In the genomic region with DNA sequence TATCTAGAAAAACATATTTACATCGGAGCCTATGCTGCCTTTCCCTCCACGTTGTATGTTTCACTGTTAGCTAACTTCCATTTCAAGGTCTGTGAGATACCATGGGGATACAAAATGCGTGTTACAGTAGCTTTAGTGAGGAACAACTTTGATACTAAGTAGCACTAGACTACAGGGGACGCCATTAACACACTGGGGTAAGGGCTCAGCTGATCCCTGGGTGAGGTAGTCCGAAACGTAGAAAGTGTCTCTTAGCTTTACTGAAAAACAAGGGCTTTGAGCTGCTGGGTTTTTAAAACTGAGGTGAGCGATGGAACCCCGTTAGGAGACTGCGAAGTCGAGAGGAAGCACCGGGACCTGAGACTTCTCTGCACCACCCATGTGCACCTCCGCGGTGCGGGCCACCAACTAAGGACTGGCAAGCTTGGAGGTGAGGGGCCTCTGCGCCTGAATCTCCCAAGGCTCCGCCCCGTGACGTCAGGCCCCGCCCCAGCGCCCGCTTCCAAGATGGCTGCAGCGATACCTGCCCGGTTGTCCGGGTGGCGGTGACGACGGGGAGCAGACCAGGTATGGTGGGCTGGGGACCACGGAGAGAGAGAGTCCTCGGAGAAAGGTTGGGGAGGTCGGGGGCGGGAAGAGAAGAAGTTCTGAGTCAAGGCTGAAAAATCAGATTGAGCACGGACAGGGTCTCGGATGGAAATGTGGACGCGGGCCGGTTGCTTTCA, we compare ENCODE assay signal across 8 mouse cellular contexts. TPM values are rescaled to one million over a fixed set of nuclear protein-coding genes. Genes with fewer than 3 reads are reported as not detected.
DNase-seq lines count a peak whose midpoint lies in the region; ATAC-seq and TF ChIP-seq lines count a peak whose summit lies in the region.

A gene (plus strand): TSS at position 481 of the 725 bp plus-strand sequence.

- no peaks in the 10 kb centered on the region for H3K9me3 ChIP-seq in embryonic facial prominence, embryonic 13.5 days
- H3K9me3 ChIP-seq in limb, embryonic 11.5 days (ENCODE audit: control insufficient read depth, low read length) = no peaks in the 10 kb centered on the region
- no peaks in the 10 kb centered on the region for H3K9me3 ChIP-seq in midbrain, embryonic 13.5 days

- TF ChIP-seq CTCF in heart, adult 2 months (IDR thresholded peaks at IDR 0.05) = no peak
- no peak for TF ChIP-seq CTCF in kidney, adult 2 months (conservative IDR thresholded peaks at IDR 0.05; ENCODE audit: insufficient read depth, insufficient read length, low read depth, low read length)
- no peak for TF ChIP-seq CTCF in small intestine, adult 2 months (IDR thresholded peaks at IDR 0.05; ENCODE audit: extremely low read depth, insufficient read length, insufficient replicate concordance, low read depth, low read length)

- peak within 1 kb of the TSS; percentile 95 for H3K4me2 ChIP-seq in embryonic facial prominence, embryonic 13.5 days
- peak within 1 kb of the TSS; percentile 91 for H3K4me2 ChIP-seq in limb, embryonic 11.5 days (ENCODE audit: low read depth, severe bottlenecking)
- H3K4me2 ChIP-seq in midbrain, embryonic 13.5 days (replicated peaks) = peak within 1 kb of the TSS; percentile 96

- 0 out of 2 replicates have a peak, but pooled peaks have one; percentile 49 for TF ChIP-seq EP300 in heart, adult 2 months (IDR thresholded peaks at IDR 0.05; ENCODE audit: insufficient read depth, low read depth, low read length)

- peaks cover 20% of the 10 kb centered on the region for H3K4me1 ChIP-seq in embryonic facial prominence, embryonic 13.5 days
- peaks cover 4% of the 10 kb centered on the region; the same call in 1 of the 2 replicates for H3K4me1 ChIP-seq in heart, adult 2 months (ENCODE audit: control insufficient read depth, insufficient read depth, low read length)
- H3K4me1 ChIP-seq in kidney, adult 2 months (ENCODE audit: control insufficient read depth, insufficient read depth, low read length) = peaks cover 13% of the 10 kb centered on the region; the same call in 1 of the 2 replicates
- H3K4me1 ChIP-seq in limb, embryonic 11.5 days (ENCODE audit: control insufficient read depth, insufficient read depth, low read length) = peaks cover 6% of the 10 kb centered on the region
- peaks cover 20% of the 10 kb centered on the region for H3K4me1 ChIP-seq in midbrain, embryonic 13.5 days (replicated peaks)
- peaks cover 6% of the 10 kb centered on the region for H3K4me1 ChIP-seq in small intestine, adult 2 months (ENCODE audit: control insufficient read depth, insufficient read depth, insufficient read length, low read length)

- H3K27ac ChIP-seq in embryonic facial prominence, embryonic 13.5 days = peak within 1 kb of the TSS; percentile 68
- peak within 1 kb of the TSS; percentile 92 for H3K27ac ChIP-seq in heart, adult 2 months
- peak within 1 kb of the TSS; percentile 89 for H3K27ac ChIP-seq in kidney, adult 2 months (ENCODE audit: insufficient read depth, low read depth, low read length)
- no peak within 1 kb of the TSS; the same call in 1 of the 2 replicates for H3K27ac ChIP-seq in limb, embryonic 11.5 days (replicated peaks; ENCODE audit: low read depth, low read length)
- H3K27ac ChIP-seq in midbrain, embryonic 13.5 days = peak within 1 kb of the TSS; percentile 40
- peak within 1 kb of the TSS; percentile 93 for H3K27ac ChIP-seq in small intestine, adult 2 months (ENCODE audit: insufficient read depth, low read depth, low read length)

- peaks cover 3% of the 10 kb centered on the region for H3K79me2 ChIP-seq in heart, adult 2 months (replicated peaks; ENCODE audit: control insufficient read depth, insufficient read depth, low read length)

- peak; percentile 99 for TF ChIP-seq POLR2A in heart, adult 2 months (IDR thresholded peaks at IDR 0.05; ENCODE audit: insufficient read depth, low read depth, low read length)
- peak; percentile 96 for TF ChIP-seq POLR2A in kidney, adult 2 months (IDR thresholded peaks at IDR 0.05; ENCODE audit: low read depth, low read length)
- TF ChIP-seq POLR2A in small intestine, adult 2 months (IDR thresholded peaks at IDR 0.05; ENCODE audit: low read depth, low read length) = peak; percentile 99

- peak within 1 kb of the TSS; percentile 83 for H3K4me3 ChIP-seq in embryonic facial prominence, embryonic 13.5 days
- H3K4me3 ChIP-seq in heart, adult 2 months = peak within 1 kb of the TSS; percentile 97
- peak within 1 kb of the TSS; percentile 91 for H3K4me3 ChIP-seq in kidney, adult 2 months (ENCODE audit: insufficient read depth, low read depth, low read length)
- H3K4me3 ChIP-seq in limb, embryonic 11.5 days (ENCODE audit: low read depth, low read length) = peak within 1 kb of the TSS; percentile 75
- peak within 1 kb of the TSS; percentile 62 for H3K4me3 ChIP-seq in midbrain, embryonic 13.5 days (replicated peaks)
- H3K4me3 ChIP-seq in small intestine, adult 2 months (ENCODE audit: low read depth, low read length) = peak within 1 kb of the TSS; percentile 83

- 3% methylated on average over 36 of the region's 36 CpGs for WGBS in embryonic facial prominence, embryonic 13.5 days
- WGBS in heart, adult 2 months = 4% methylated on average over 36 of the region's 36 CpGs
- WGBS in kidney, adult 2 months = 5% methylated on average over 36 of the region's 36 CpGs
- 4% methylated on average over 36 of the region's 36 CpGs for WGBS in limb, embryonic 11.5 days
- 4% methylated on average over 36 of the region's 36 CpGs for WGBS in midbrain, embryonic 13.5 days
- WGBS in small intestine, adult 2 months = 3% methylated on average over 36 of the region's 36 CpGs

- peaks cover 34% of the 10 kb centered on the region for H3K36me3 ChIP-seq in embryonic facial prominence, embryonic 13.5 days
- no peaks in the 10 kb centered on the region for H3K36me3 ChIP-seq in heart, adult 2 months (ENCODE audit: control insufficient read depth, insufficient read depth, low read length)
- H3K36me3 ChIP-seq in kidney, adult 2 months (ENCODE audit: control insufficient read depth, insufficient read depth, low read length) = no peaks in the 10 kb centered on the region
- peaks cover 12% of the 10 kb centered on the region; the same call in 1 of the 2 replicates for H3K36me3 ChIP-seq in limb, embryonic 11.5 days (ENCODE audit: control insufficient read depth, insufficient read depth, low read length)
- H3K36me3 ChIP-seq in midbrain, embryonic 13.5 days = peaks cover 33% of the 10 kb centered on the region
- H3K36me3 ChIP-seq in small intestine, adult 2 months (ENCODE audit: control insufficient read depth, insufficient read depth, low read length) = peaks cover 24% of the 10 kb centered on the region

- intact Hi-C loops in heart, adult 2 months (cut with DNase I) = no loop called here

- peak; percentile 90 for ATAC-seq in embryonic facial prominence, embryonic 13.5 days (ENCODE audit: insufficient number of reproducible peaks, insufficient read depth, low FRiP score, low TSS enrichment, low read depth)
- ATAC-seq in limb, embryonic 11.5 days (ENCODE audit: insufficient number of reproducible peaks, low FRiP score, low TSS enrichment, low read depth) = peak; percentile 94
- ATAC-seq in midbrain, embryonic 13.5 days = peak; percentile 96

- H3K27me3 ChIP-seq in embryonic facial prominence, embryonic 13.5 days = no peaks in the 10 kb centered on the region
- H3K27me3 ChIP-seq in heart, adult 2 months (ENCODE audit: control insufficient read depth, insufficient read depth, low read length) = no peaks in the 10 kb centered on the region
- H3K27me3 ChIP-seq in kidney, adult 2 months (replicated peaks; ENCODE audit: control insufficient read depth, insufficient read depth, low read length) = no peaks in the 10 kb centered on the region
- no peaks in the 10 kb centered on the region for H3K27me3 ChIP-seq in limb, embryonic 11.5 days (ENCODE audit: control insufficient read depth, insufficient read depth, low read length)
- peaks cover 7% of the 10 kb centered on the region; the same call in 1 of the 2 replicates for H3K27me3 ChIP-seq in midbrain, embryonic 13.5 days
- H3K27me3 ChIP-seq in small intestine, adult 2 months (ENCODE audit: control insufficient read depth, insufficient read depth, low read length) = no peaks in the 10 kb centered on the region

- H3K9ac ChIP-seq in embryonic facial prominence, embryonic 13.5 days = peak within 1 kb of the TSS; percentile 85
- H3K9ac ChIP-seq in heart, adult 2 months (ENCODE audit: low read depth, low read length) = peak within 1 kb of the TSS; percentile 72
- H3K9ac ChIP-seq in limb, embryonic 11.5 days (ENCODE audit: low read length) = peak within 1 kb of the TSS; percentile 72
- H3K9ac ChIP-seq in midbrain, embryonic 13.5 days (replicated peaks) = peak within 1 kb of the TSS; percentile 89

- peak; percentile 89 for DNase-seq in 3134 (ENCODE audit: extremely low read depth, insufficient read length, low spot score)
- DNase-seq in adrenal gland, postnatal 36 days = peak; percentile 98 to 99
- peak; percentile 96 to 99 for DNase-seq in heart, adult 2 months
- peak; percentile 97 for DNase-seq in kidney, adult 2 months
- peak; percentile 97 for DNase-seq in limb, embryonic 11.5 days (ENCODE audit: low spot score)

RNA-seq across cellular contexts. Expression of the gene that starts here (rescaled TPM):
- total RNA-seq in adrenal gland, postnatal 36 days (2021) = 10 to 100 TPM; 27.1 to 36.6 TPM
- polyA plus RNA-seq in embryonic facial prominence, embryonic 13.5 days (2015; fragmentation: Nextera tagmentation; extraction: Ambion mirVana) = 82.1 and 84.2 TPM in 2 replicates
- 10 to 100 TPM; 16.4 to 17.4 TPM for total RNA-seq in heart, adult 2 months (2021)
- 41.9 and 45.7 TPM in 2 replicates for polyA plus RNA-seq in heart, adult 2 months (2012; rRNA removed)
- polyA plus RNA-seq in kidney, adult 2 months (2012; rRNA removed) = 58.9 and 67.7 TPM in 2 replicates
- polyA plus RNA-seq in limb, embryonic 11.5 days (2014; fragmentation: Nextera tagmentation; extraction: Ambion mirVana) = 68.9 and 78.2 TPM in 2 replicates
- polyA plus RNA-seq in midbrain, embryonic 13.5 days (2015; fragmentation: Nextera tagmentation; extraction: Ambion mirVana) = 99.0 and 99.8 TPM in 2 replicates
- 38.5 and 78.5 TPM in 2 replicates for polyA plus RNA-seq in small intestine, adult 2 months (2012; rRNA removed)
